Mouse (Mus musculus): Measurements from ENCODE around the gene Gatad2a. TPM values are rescaled to one million over a fixed set of nuclear protein-coding genes. Genes with fewer than 3 reads are reported as not detected.

Gatad2a gene
- total RNA-seq, 1 experiment from 2014 or later, result 52.6 TPM

DNA sequence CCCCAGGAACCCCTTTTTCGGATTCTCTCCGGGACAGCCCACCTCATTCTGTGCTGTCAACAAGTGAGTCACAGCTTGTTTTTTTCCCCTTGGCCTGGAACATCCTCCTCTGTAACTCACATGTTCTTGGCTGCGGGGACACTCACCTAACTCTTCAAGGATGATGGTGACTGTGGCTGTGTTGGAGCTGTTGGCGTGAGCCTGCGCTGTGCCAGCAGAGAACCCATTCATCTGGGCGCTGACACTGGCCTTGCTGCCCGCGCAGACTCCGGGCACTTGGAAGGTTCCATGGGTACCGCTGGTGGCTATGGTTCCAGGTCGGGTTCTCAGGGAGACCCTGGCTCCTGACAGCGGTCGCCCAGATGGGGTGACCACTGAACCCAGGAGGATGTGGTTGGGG is 112.0 kb downstream of the Gatad2a start:
- ATAC-seq (ENCODE audit: extremely low read depth, insufficient number of reproducible peaks, low FRiP score, poor library complexity, severe bottlenecking), result no peak

DNA sequence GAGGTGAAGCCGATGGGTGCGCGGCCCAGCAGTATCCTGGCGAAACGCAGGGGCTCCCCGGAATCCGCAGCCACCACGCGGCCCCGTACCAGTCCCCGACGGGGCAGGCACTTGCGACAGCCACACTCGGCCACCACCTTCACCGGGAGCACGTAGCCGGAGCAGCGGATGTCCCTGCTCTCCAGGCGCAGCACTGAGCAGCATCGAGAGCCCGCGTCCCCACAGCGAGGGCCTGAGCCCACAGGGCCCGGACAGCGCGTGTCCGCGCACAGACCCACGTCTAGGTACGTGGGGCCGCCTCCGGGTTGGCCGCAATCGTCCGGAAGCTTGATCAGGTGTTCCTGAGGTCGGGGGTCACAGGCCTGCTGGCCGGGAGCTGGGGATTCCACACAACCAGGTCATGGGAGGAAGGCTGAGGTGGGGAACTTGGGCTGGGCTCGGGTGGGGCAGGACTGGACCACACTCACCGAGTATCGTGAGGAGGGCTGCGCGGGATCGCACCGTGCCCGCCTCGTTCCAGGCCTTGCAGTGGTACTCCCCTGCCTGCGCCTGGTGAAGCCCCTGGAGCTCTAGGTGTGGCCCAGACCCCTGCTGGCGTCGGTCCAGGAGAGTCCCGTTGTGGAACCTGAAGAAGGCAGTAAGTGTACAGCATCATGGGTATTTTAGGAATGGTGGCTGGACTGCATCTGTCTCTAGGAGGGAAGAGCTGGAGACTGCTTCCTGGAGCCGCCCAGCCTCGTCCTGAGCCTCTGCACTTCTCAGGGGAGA is 113.2 kb downstream of the Gatad2a start:
- no peak for ATAC-seq (ENCODE audit: extremely low read depth, insufficient number of reproducible peaks, low FRiP score, poor library complexity, severe bottlenecking)

DNA sequence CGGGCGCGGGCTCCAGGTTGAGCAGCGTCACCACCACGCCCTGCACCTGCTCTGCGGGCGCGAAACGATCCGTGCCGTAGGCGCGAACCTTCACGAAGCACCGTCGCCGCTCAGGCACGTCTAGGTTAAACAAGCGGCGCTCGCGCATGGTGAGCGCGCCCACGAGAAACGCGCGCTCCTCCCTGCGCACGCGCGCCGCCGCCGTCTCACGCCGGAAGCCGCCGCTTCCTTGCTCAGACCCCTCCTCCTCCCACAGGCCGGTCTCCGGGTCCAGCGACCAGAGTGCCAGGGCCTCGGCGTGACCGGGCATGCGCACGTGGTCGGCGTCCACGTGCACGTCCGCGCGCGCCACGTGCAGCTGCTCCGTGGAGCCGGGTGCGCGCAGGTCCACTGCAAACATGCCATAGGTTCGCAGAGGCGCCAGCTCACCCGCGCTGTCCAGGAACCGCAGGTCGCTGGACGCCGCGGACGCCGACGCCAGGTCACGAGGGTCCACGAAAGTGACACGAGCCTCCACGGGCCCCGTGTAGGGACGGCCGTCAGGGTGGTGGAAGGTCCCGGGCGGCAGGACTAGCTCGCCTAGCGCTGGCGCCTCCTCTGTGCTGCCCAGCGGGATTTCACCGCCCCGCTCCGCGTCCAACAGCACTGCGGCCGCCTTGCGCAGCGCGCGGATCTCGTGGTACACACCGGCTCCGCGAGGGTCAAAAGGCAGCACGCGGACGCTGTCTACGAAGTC is 114.0 kb downstream of the Gatad2a start:
- ATAC-seq (ENCODE audit: extremely low read depth, insufficient number of reproducible peaks, low FRiP score, poor library complexity, severe bottlenecking), result no peak

DNA sequence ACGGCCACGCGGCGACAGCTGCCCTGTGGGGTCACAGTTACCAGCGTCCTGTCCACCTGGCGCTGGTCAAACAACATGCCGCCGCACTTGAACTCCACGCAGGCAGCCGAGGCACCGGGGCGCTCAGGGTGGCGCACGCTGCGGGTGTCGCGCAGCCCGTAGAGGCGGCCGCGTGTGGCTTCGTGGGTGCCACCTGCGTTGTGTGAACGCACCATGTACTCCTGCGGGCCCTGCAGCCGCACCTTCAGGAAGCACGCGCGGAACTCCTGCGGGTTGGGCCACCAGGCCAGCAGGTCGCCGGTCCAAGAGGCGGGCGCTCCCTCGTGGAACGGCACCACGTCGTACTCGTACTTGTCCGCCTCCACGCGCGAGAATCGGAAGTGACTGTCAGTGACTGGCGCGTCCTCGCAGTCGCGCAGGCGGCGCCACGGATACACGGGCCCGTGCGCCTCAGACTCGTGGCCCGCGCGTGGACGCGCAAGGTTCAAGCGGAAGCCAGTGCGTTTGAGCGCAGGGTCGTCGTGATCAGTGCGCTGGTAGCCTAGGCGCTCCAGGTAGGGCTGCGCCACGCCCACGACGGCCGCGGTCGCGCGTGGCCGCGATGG is 114.8 kb downstream of the Gatad2a start:
- ATAC-seq (ENCODE audit: extremely low read depth, insufficient number of reproducible peaks, low FRiP score, poor library complexity, severe bottlenecking), result no peak

DNA sequence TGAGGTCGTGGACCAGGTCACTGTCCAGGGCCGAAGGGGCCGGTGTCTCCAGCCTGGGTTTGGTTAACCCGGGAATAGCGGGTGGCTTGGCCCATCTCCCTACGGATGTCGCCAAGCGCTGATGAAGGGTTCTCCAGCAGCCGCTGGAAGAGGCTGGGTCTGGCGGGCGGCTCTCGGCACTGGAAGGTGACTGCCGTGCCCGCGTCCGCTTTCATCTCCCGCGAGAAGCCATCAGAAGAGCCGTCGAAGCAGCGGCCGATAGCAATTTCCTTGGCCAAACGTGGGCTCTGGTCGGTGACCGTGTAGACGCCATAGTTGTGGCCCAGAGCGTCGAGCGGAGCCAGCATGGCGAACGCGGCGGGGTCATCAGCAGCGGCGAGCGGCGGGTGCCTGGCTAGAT is 115.3 kb downstream of the Gatad2a start:
- ATAC-seq (ENCODE audit: extremely low read depth, insufficient number of reproducible peaks, low FRiP score, poor library complexity, severe bottlenecking), result no peak

DNA sequence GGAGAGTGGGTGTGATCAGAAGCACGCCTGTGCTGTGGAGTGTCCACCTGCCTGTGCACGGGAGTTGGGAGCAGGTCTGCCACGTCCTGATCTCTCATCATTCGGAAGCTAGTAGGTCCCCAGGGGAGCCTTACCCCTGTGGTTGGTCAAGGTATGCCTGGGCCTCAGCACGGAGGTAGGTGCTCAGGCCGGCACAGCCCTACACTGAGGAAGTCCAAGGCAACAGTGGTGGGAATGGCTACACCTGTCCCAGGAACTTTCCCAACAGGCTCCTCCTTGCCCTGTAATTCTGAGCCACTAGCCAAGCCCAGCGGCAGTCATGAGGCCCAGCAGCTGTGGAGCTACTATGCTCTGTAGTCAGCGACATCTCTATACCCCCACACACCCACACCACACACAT is 116.5 kb downstream of the Gatad2a start:
- ATAC-seq (ENCODE audit: extremely low read depth, insufficient number of reproducible peaks, low FRiP score, poor library complexity, severe bottlenecking), result no peak

DNA sequence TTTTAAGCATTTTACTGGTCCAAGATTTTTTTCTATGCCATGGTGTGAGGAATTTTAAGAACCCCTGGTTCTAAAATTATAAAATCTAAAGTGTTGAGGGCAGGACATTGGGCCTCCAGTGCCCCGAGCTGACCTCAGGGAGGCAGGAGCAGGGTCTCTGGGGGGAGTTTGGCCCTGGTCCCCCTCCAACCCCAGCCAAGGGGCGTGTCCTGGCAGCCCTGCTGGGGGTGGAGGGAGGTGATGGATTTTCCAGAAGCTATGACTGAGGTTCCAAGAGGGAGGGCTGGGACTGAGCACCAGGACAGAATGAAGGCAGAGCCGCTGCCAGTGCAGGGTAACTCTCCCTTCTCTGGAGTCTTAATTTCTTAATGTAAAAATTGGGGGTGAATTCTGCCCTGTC is 118.2 kb downstream of the Gatad2a start:
- no peak for ATAC-seq (ENCODE audit: extremely low read depth, insufficient number of reproducible peaks, low FRiP score, poor library complexity, severe bottlenecking)

DNA sequence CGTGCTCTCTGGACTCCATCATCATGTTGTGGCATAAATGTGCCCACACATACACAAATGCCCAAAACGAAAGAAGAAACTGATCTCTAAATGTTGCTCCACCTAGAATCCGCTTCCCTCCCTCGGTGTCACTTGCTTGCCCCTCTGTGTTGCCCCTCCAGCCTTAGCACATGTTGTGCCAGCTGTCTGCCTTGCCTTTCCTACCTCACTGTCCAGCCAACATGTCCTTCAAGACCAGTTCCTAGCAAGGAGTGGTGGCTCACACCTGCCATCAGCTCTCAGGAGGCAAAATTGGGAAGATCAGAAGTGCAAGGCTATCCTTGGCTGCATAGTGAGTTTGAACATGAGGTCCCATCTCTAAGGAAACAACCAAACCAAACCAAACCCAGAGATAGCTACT is 118.8 kb downstream of the Gatad2a start:
- no peak for ATAC-seq (ENCODE audit: extremely low read depth, insufficient number of reproducible peaks, low FRiP score, poor library complexity, severe bottlenecking)

DNA sequence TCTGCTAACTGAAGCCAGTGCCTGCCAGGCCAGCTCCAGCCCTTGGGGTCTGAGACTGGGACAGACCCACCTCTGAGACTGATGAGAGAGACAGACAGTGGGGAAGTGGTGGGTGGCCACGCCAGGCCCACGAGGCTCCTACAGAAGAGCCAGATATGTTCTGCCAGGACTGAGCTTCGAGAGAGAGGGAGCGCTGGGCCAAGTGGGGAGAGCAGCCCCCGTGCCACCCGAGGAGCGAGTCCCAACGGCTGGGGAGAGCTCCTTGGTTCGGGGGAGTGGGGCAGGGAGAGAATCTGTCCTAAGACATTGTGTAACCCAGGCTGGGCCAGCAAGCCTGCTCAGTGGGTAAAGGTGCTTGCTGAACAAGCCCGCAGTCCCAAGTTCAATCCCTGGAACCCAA is 119.2 kb downstream of the Gatad2a start:
- no peak for ATAC-seq (ENCODE audit: extremely low read depth, insufficient number of reproducible peaks, low FRiP score, poor library complexity, severe bottlenecking)

DNA sequence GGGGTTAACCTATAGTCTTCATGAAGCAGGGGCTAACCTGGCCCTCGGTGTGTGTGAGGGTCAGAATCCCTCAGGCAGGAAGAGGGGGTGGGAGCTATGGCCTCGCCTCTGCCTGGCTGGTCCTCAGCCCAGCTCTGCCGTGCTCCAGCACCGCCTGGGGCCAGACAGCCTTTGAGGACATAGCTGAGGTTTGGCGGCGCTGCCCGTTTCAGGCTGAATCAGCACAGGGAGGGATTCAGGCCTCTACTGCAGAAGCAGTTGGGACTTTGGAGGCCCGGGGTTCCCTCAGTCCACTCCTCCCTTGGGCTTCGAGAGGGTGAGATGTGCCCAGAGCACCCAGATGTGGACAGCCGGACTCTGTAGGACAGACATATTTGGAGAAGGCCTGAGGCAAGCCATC is 120.1 kb downstream of the Gatad2a start:
- no peak for ATAC-seq (ENCODE audit: extremely low read depth, insufficient number of reproducible peaks, low FRiP score, poor library complexity, severe bottlenecking)

DNA sequence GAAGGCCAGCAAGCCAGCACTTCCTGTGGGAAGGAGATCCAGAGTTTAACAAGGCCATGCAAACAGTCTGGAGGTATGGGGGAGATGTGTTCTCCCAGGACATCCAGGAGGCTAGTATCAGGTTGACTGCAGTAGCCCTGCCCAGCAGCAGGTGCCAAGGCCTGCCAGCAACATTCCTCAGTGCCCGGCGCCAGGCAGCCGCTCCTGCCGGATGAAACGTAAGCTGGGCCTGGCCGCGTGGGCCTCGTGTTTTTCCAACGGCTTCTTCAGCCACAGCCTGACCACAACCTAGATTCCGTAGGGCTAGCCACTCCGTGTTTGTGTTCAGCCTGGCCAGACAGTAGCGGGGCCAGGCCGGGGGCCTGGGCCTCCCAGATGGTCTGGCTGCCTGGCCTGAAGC is 121.5 kb downstream of the Gatad2a start:
- no peak for ATAC-seq (ENCODE audit: extremely low read depth, insufficient number of reproducible peaks, low FRiP score, poor library complexity, severe bottlenecking)

DNA sequence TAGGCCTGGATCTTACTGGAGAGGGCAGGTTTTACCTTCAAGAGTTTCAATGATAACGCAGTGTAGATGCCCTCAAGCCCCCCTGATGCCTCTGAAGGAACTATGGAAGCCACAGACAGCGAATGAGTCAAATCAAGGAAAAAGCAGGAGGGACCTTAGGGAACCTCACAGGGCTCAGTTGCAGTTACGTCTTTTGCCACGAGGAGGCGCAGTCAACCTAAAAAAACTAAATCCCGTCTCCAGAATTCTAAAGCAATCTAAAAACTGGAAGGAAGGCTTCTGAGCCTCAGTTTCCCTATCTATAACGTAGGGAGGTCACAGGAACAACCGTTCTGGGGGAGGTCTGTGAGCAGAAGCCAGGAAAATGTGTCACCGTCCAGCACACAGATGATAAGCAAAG is 122.0 kb downstream of the Gatad2a start:
- no peak for ATAC-seq (ENCODE audit: extremely low read depth, insufficient number of reproducible peaks, low FRiP score, poor library complexity, severe bottlenecking)

DNA sequence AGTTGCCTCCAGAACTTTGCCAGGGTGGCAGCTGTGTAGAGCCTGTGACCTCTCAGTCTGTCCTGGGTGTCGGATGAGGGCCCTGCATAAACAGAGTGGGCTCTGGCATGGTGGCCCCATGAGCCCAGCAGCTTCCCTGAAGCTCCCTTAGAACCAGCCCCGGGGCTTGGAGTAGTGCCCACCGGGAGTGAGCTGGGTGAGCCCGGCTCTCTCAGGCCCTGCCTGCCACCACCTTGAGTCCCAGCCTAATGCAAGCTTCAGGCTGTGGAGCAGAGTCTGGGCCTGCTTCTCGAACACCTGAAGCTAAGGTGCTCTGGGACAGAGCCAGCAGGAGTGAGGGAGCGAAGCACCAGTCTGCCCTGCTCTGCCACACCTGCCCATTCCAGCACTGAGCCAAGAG is 125.3 kb downstream of the Gatad2a start:
- no peak for ATAC-seq (ENCODE audit: extremely low read depth, insufficient number of reproducible peaks, low FRiP score, poor library complexity, severe bottlenecking)

DNA sequence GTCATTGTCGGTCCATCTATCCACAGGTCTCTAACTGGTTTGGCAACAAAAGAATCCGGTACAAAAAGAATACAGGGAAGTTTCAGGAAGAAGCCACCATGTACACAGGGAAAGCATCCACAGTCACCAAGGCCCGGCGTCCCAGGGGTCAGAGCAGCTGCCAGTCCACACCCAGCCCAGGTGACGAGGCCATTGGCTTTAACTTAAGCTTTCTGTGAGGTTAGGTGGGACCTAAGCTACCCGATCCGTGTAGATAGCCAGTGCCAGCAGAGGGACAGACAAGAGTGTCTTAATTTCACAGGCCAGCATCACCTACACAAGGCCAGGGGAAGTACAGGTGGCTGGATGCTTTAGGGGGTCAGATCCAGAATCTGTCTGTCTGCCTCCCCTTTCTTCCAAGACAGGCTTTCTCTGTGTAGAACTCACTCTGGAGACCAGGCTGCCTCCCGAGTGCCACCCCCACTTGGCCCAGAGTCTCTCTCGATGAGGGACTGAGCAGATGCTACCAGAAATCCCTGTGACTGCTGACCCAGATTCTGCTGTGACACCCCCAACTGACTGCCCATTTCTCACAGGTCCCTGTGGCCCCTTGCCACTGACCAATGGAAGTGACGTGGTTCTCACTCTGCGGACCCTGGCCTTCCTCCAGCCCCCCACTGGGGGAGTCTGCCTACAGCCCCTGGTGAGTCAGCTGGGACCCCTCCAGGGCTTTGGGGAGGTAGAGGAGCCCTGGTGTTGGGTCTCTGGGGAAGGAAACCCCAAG is 126.0 kb downstream of the Gatad2a start:
- no peak for ATAC-seq (ENCODE audit: extremely low read depth, insufficient number of reproducible peaks, low FRiP score, poor library complexity, severe bottlenecking)

DNA sequence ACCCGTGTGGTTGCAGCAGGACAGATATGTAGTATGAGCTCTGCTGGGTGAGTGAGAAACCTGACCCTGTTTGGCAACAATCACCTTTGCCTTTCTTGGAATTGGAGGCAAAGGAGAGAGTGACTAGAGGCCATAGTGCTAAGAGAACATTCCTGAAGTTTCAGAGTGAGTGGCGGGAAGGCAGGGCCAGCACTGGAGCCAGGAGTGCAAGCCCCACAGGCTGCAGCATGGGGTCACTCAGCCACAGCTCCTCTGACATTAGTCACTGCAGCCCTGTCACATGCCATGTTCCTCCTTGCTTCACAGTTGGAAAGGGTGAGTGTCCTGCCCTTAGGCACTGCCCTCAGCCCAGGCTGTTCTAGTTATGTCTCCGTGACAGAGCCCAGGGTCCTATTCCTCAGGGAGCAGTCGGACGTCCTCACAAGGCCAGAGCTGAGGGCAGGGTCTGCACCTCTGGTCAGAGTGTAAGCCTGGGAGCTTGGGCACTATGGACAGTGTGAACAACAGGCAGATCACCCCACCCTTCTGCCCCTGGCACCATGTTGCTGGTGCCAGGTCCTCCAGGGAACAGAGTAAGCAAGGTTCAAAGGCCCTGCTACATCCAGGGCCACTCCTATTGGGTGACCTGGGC is 128.4 kb downstream of the Gatad2a start:
- no peak for ATAC-seq (ENCODE audit: extremely low read depth, insufficient number of reproducible peaks, low FRiP score, poor library complexity, severe bottlenecking)

DNA sequence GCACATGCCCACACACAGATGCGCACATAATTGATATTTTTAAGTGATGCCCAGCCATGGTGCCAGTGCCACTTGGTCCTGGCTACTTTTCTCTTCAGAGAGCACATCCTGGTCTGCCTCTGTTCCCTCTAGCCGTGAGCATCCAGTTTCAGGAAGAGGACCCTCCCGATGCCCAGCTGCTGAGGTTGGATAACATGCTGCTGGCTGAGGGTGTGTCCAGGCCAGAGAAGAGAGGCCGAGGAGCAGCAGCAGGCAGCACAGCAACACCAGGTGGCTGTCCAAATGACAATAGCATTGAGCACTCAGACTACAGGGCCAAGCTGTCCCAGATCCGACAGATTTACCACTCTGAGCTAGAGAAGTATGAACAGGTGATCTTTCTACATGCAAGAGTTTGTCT is 132.0 kb downstream of the Gatad2a start:
- no peak for ATAC-seq (ENCODE audit: extremely low read depth, insufficient number of reproducible peaks, low FRiP score, poor library complexity, severe bottlenecking)

DNA sequence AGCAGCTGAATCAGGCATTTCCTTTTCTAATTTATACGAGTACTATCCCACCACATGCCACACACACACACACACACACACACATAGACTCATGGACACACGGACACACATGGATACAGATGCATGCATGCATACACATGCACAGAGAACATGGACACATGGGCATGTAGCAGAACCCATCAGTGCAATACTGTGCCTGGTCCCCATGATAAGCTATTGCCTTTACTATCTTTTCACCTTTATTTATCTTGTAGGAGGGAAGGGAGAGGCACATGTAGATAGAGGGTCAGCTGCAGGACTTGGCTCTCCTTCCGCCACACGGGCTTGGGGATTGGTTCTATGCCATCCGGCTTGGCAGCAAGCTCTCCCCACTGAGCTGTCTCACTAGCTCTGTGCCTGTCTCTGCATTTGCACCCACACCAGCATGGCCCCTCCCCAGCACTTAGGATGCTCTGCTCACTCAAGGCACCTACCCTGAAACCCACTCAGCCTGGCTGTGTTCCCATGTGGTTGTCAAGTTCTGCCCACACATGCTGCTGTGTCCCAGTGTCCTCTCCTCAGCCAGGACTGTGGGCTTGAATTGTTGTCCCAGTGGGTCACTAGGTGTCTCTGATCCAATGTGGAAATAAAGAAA is 132.7 kb downstream of the Gatad2a start:
- ATAC-seq (ENCODE audit: extremely low read depth, insufficient number of reproducible peaks, low FRiP score, poor library complexity, severe bottlenecking), result no peak

DNA sequence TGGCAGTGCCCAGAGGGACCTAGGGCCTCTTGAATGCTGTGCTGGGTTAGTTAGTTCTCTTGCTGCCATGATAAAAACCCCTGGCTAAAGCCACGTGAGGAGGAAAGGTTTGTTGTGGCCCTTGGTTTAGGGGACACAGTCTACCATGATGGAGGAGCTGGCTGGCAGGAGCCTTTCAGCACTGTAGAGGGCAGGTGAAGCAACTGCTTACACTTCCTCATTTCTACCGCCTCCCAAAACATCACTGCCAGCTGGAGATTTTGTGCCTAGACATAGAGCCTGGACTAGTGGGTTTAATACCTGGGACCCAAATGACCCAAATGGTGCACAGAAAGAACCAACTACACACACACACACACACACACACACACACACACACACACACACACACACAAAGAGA is 134.9 kb downstream of the Gatad2a start:
- no peak for ATAC-seq (ENCODE audit: extremely low read depth, insufficient number of reproducible peaks, low FRiP score, poor library complexity, severe bottlenecking)

DNA sequence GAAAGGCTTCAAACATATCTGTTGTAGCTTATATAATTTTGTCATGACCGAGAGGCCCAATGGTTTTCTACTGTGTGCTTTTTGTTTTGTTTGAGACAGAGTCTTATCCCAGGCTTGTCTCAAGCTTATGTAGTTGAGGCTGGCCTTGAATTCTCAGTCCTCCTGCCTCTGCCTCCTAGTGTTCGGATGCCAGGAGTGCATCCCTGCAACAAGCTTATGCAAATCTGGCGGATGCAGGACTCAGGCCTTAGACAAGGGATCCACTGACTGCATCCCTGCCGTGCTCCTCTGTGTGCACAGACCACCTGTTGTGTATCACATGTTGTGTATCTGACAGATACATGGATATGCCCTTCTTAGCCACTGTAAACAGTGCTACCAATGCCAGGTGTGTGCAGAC is 135.4 kb downstream of the Gatad2a start:
- ATAC-seq (ENCODE audit: extremely low read depth, insufficient number of reproducible peaks, low FRiP score, poor library complexity, severe bottlenecking), result no peak

Measured in neutrophil, adult 5-6 weeks (primary cell).